Mouse (Mus musculus): ENCODE data around the gene Mief2.

GRCm38 (mm10) chr11:60755570-60755969, 27.4 kb downstream of the Mief2 start:
- TF ChIP-seq MAX (IDR thresholded peaks at IDR 0.05; ENCODE audit: low read depth) (no peak), POLR2A (IDR thresholded peaks at IDR 0.05; ENCODE audit: insufficient read length, low read depth) (no peak), MYOG (IDR thresholded peaks at IDR 0.05; ENCODE audit: control insufficient read depth in 1 of 3, insufficient read depth in 1 of 3, insufficient read length in 2 of 3, low read depth in 2 of 3) (no peak), USF1 (IDR thresholded peaks at IDR 0.05; ENCODE audit: low read depth) (no peak), MYOD1 (IDR thresholded peaks at IDR 0.05; ENCODE audit: control insufficient read depth in 1 of 3, insufficient read length in 2 of 3, low read depth in 2 of 3) (no peak), POLR2AphosphoS2 (IDR thresholded peaks at IDR 0.05; ENCODE audit: insufficient read length, low read depth) (no peak)

All from myocyte (in vitro differentiated cells).